Mouse (Mus musculus) kidney, postnatal 36 days (tissue): ENCODE measurements around the gene Tmem229b.
"Not testable (repeated sequence)": the region's sequence is repeated elsewhere in the genome, so short reads cannot be mapped to it uniquely, and the experiment has no call there.

Experiments
- DNase-seq, 2 experiments: peaks; one replicate each; pipeline ENCODE4 v3.0.0; 2021 to 2022; ENCODE audit warnings: mixed read lengths in 2 of 2

Tmem229b gene

DNA sequence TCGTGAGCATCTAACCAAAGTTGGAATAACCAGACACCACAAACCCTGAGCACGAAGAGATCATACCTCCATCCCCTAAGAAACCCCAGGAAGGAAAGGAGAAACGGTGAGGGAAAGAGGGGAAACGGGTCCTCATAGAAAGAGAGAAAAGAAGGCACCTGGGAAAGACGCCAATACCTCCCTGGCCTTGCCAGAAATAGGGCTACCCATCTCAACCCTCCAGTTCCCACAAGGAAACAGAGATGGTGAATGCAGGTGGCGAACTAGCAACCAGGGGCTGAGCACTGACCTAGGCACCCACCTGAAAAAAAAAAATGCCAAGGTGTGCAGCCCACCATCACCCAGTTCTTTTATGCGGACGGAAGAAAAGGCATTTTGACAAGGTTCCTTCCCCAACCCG, 1.4 kb downstream of the Tmem229b start:
- no peak for DNase-seq

DNA sequence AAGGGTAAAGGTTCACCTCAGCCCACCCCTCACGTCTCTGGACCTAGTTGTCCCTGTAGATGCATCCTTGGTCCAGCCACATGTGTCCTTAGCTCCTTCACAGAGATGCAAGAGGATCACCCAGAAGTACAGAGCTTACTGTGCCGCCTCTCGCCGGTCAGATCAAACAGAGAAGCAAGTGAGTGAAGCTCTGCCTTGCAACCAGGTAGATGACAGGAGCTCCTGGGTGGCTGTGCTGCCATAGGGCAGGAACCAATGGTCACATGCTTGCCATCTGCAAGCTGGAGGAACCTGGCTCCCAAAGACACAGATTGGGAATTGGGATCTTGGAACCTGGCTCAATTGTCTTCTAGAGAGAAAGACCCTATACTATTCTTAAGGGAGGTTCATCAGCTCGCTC, 2.0 kb downstream of the Tmem229b start:
- no peak for DNase-seq

DNA sequence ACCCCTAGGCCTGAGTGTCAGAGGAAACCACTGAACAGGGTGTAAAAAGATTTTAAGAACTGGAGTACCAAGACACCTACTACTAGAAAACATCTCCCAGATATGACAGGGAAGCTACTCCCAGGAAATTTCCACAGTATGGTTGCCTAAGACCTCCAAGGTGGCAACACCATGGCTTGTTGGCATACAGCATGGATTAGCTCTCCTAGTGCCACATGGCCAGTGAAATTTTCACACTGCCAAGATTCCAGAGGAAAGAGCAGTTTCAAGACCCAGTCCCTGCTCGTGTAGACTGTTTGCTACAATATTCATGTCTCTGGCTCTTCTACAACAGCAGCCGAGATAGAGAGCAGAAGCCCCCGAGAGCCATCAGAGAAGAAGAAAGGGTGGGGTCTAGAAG, 4.4 kb downstream of the Tmem229b start:
- DNase-seq = no peak

DNA sequence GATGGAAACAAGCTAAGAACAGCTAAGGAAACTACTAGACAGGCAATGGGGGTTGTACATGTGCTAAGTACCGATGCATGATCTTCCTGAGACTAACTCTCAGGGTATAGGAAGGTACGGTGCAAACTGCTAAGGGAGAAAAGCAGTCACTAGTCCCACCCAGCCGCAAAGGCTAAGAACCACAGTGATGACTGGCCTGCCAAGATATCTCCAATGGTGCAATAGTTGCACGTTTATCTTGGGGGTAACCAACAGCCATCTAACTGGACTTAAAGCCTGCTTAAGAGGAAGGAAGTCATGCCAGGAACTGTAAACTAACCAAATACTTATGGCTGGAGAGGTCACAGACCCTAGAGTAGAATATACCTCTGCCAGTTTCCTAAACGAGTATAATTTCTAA, 5.0 kb downstream of the Tmem229b start:
- DNase-seq = no peak

DNA sequence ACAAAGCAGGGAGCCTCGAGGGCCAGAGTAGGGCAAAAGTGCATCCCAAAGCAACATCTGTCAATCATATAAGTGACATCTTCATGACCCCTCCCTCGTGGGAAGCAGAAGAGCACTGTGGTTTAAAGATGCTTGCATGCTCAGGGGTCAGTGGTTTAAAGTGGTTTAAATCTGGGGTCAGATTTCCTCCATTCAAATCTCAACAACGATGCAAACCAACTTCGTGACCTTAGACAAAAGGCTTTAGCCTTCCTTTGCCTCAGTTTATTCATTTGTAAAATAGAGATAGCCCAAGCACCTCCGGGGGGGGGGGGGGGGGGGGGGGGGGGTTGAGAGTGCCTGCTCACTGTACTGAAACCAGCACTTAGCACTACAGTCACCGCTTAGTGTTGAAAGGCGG, 10.7 kb downstream of the Tmem229b start:
- no peak for DNase-seq

DNA sequence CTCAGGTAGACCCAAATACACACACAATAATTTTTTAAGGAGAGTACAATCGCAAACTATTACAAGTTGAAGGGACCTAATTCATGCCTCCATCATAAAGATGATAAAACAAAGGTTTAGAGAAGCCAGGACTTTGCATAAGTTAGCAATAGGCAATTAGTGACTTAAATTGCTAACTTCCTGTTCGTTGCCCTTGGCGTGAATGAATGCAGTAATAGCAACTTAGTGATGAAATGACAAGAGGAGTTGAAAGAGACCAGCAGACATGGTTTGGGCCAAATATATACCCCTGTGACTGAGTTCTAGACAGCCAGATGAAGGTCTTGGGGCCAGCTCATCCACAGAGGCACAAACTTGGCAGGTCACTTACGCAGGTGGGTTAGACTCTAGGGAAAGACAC, 11.2 kb downstream of the Tmem229b start:
- DNase-seq = no peak

DNA sequence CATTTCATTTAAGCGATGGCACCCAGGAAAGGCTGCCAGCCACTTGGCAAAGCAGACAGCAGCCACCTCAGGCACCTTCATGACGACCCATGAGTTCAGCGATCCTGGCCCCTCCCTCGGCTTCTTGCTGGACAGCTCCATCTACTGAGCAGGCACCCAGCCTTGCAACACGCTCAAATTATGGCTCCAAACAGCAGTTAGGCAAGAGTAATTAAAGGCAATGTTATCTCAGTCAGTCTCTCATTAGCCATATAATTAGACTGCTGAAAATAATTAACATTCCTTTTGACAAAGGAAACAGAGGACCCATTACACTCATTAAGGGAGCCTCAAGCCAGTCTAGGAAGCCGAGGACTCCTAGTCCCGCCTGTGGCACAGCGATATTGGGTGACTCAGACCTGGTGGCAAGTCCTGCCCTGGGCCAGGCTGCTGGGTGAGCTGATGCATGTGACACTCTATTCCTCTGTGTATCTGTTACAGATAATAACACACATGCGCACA, 19.8 kb downstream of the Tmem229b start:
- DNase-seq = peak; percentile 15 to 29

DNA sequence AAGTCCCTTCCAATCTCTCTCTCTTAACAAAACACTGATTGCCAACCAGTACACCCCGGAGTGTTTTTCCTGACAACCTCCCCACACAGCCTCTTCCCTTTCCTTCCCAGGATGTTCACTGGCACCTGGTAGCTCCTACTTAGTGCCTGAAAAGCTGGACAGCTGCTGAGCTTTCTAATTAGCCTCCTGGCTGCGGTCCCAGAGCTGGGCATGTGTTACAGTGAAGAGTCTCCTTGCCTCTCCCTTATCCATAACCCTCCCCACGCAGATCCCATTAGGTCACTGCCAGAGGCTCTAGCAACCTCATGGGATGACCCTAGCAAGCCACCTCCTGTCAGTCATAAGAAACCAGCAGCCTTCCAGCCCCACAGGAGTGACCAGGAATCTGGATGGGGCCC, 23.4 kb downstream of the Tmem229b start:
- DNase-seq = peak; percentile 82

DNA sequence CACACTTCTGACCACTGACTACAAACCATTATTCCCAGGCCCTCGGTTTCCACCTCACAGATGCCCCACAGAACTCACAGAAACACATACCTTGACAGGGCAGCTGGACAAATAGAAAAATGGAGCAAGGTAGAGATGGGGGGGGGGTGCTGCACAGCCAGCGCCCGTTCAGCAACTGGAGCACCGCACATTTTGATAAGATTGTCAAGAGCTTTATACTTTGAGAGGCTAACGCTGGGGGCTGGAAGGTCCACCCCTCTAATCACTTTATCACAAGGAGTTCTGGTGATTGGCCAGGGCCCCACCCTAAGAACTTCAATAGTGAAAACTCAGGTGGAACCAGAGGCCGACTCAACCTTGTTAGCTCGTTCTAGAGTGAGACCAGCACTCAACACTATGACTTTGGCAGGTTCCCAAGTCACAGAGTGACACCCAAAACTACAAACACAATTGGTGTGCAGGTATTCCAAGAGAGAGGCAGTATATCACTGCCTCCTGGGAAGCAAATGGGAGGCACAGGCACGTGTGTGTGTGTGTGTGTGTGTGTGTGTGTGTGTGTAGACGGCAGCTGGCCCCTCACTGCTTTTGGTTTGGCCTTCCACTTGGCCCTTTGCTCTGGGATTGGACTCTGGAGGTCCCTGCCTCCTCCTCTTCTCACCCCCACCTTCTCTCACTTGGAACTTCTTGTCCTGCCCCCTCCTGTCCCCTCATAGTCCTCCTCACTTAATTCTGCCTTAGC, 24.0 kb downstream of the Tmem229b start:
- DNase-seq = no peak

DNA sequence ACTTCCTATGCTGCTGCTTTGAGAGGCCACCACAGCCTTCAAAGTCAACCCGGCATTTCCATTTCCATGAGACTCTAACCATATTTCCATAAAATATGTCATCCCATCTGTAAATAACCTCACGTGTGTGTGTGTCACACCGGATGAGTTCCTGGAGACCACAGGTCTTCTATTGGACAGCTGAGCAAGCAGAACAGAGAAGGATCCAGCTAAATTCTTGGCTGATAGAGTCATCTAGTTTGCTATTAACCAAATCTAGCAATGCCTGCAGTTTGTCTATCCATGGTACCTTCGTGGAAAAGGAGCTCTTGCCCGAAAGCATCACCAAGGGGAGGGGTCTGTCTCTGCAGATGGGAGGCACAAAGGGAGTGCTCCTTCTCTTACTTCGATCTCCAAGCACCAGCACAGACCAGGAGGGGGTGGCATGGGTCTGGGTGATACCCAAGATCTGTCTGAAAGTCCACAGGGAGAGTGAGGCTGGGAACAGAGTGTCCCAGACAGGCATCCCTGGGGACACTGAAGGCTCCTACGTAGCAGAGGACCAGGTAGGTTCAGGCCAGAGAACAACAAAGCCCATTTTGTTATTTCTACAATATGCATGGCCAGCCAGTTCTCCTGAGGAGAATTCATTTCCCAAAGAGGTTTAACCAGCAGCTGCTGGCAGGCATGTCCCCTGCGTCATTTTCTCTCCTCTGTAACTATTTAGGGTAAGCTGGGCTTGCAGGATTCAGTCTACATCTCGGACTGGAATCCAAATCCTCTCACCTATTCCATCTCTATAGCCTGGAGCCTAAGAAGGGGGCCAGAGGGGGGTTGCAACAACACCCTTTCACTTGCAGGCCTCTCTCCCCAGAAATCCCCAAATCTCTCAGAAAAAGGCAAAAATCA, 25.2 kb downstream of the Tmem229b start:
- DNase-seq = peak; percentile 41 to 57

DNA sequence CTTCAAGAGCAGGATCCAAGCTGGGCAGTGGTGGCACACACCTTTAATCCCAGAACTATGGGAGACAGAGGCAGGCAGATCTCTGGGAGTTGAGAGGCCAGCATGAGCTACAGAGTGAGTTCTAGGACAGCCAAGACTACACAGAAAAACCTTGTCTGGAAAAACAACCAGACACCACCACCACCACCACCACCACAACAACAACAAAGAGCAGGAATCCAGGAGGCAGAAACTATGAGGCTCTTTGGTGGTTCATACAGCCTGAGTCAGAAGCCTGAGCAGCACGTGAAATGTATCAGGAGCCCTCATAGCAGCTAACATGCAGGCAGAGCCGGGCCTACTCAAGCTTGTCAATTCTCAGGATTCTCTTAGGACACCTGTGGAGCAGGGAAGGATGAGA, 26.3 kb downstream of the Tmem229b start:
- no peak for DNase-seq

DNA sequence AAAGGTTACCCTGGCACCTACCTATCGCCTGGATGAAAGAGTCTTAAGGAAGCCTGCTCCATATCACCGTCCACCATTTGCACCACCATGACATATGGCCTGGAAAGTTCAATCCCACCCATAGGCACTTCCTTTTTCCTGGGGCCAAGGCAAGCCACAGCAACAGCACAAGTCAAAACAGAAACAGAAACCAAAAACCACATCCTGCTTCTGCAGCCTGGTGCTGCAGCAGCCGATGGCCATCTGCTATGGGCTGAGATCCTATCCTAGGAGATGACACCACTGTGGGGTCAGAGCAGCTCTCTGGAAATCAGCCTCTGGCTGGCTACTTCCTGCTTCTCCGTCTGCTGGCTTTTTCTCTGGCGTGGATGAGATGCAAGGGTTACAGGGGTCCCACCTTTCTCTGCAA, 26.7 kb downstream of the Tmem229b start:
- DNase-seq = peak; percentile 56 to 61

DNA sequence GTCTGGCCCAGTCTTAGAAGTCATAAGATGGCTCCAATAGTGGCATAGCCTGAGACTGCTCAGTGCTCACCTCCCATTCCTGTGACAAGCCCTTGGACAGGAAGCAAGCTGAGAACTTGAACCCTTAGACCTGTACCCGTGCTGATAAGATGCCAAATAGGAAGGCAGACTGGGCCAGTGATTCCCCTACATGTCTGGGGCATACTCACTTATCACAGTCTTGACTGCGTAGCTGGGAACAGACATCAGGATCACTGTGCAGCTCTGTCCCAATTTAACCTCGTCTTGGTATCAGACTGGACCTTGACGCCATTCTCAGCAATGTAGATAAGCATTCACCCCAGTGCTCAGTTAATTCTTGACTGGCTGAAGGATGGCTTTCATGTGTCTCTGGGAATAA, 29.9 kb downstream of the Tmem229b start:
- DNase-seq = no peak

DNA sequence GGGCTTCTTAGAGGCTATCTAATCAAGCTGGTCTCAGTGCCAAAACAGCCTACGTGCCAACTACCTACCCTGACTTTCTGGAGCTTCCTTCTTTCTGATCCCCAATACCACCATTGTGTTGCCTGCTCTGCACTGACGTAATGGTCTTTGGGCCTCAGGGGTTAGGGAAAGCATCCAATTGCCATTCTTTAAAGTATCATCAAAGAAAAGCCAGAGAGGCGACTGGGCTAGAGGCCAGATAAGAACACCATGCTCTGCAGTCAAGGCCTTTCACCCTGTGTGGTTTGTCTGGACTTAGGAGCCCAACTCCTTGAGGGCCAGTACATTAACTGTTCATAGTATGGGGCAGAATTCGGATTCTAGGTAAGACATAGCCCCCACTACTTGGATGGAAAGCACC, 30.3 kb downstream of the Tmem229b start:
- no peak for DNase-seq

DNA sequence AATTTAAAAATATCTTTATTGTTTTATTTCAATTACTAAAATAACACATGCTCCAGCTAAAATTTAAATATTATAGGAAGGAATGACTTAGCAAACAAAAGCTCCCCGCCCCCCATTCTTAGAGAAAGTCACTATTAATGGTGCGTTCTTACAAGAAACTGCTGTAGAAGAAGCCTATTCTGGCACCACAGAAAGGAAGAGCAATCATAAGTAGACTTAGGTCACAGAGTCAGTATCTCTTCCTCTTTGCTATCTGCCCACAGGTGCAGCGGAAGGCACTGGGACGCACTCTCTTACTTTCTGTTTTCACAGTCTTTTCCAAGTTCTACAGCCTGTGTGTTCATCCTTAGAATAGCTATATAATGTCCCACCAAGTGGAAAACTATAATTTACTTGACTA, 31.6 kb downstream of the Tmem229b start:
- DNase-seq = no peak

DNA sequence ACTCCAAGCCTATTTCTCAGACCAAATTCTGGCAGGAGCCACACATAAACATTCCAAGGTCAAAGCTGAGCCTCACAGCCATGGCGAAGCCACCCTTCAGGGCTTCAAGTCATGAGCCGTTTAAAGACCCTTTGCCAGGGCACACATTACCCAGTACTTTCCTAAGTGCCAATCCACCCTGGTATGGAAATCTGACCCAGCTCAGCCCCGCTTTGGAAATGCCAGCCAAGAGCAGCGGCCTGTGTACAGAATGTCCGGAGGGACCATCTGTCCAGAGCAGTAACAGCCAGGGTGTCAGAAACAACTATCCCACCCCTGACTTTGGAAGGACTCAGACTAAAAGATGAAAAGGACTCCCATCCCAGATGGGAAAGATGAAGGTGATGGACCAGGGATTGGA, 32.7 kb downstream of the Tmem229b start:
- DNase-seq = no peak

DNA sequence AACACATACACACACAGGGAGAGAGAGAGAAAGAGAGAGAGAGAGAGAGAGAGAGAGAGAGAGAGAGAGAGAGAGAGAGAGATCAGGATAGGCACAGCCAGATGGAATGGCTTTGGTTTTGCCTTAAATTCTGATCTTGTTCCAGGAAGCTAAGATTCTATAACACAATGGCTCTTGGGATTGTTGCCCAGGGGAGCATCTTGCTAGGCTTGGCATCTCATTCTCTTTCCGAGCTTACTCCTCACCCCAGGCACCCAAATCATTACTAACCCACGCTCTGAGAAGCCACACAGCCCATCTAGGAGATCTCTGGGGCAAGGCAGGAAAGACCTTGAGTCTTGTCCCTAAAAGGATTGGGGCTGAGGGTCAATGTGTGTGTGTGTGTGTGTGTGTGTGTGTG, 33.6 kb downstream of the Tmem229b start:
- DNase-seq = no peak

DNA sequence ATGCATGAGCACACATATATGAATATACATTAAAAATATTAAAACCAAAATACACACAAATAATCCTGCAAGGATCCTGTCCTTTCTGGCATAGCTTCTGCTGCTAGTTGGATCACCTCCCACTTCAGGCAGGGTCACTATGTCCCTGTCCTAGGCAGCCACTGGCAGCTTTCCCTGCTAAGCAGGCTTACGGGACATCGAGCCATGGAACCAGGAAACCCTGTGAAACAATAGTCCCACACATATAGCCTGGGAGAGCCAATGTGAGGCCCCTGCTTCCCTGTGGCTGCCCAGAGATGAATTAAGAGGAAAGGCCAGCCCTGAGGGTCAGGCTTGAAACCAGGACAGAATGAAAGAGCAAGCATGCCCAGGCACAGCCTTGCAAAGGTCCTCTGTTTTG, 35.8 kb downstream of the Tmem229b start:
- DNase-seq = peak in 1 of 2 experiments; percentile 12

DNA sequence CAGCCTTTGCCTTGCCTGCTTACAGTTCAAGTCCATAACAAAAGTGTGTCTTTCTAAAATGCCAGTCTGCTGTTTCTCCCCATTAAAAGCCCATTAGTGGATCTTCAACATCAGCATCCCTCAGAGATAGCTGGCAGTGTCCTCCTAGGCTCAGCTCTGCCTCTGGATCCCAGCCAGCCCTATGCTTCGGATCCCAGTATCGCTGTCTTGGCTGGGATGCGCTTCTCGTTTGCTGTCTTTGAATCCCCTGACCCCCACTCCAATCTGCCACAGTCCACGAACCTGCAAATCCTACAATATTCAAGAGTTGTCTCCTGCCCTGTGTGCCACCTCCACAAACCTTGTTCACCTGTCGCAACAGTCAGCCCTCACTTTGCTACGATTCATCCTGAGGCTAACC, 36.7 kb downstream of the Tmem229b start:
- no peak for DNase-seq

DNA sequence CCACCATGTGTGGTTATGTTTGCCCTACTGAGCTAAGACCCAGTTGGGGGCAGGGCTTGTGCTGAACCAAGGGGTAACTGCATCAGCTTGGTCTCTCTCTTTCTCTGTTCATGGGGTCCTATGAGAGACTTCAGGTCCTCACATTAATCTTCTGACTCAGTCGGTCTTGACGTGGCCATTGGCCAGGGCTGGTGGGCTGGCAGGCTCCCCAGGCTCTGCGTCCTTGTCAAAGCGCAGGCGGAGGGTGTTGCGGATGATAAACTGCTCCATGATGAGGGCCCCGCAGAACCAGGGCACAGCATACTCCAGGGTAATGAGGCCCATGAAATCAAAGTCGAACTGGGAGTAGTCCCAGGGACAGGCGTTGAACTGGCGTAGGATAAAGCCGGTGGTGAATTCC, 42.9 kb downstream of the Tmem229b start:
- not testable (repeated sequence) for DNase-seq

DNA sequence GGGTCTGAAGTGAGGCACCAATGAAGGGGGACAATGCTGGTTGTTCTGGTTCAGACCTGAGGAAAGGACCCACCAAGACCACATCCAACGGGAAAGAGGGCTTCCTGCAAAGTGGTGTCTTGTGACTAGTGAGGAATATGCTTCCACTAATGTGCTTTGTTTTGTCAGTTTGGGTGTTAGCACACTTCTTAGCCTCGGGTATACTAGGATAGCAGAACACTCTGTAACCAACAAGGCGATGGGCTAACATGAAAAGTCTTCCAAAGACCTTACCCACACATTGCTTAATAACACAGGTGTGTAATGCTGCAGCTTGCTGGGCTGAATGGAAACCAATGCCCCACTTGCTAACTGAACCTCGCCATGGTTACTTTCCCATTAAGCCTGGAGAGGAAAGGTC, 51.0 kb downstream of the Tmem229b start:
- no peak for DNase-seq

DNA sequence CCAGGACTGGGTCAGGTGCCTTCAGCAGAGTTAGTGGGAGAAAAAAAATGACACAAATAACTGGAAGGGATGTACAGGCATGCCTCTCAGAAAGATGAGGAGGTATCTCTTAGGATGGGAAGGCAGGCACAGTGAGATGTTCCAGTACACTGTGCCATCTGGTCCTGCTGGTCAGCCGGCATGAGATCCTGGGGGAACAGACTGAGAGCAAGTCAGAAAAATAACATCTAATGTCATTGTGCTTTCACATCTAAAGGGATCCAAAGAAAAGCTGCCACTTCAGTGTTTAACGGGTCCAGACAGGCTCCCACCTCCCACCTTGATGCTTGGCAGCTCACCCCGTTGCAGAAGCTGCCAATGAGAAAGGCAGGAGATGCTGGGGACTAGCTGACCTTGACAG, 54.9 kb downstream of the Tmem229b start:
- no peak for DNase-seq

DNA sequence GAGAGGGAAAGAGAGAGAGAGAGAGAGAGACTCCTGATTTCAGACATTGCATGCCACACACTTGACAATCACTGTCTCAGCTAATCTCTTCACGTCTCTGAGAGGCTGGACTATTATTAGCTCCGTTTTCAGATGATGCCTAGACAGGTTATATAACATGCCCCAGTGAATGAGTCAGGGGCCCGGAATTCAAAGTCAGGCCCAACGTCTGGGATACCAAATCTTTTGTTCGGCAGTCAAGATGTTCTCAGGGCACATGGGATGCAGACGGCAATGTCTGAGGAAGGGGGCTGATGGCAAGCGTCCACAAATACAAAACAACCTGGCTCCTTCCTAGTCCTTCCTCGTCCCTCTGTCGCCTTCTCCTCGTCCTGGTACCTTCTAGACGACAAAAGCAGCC, 55.4 kb downstream of the Tmem229b start:
- DNase-seq = no peak

DNA sequence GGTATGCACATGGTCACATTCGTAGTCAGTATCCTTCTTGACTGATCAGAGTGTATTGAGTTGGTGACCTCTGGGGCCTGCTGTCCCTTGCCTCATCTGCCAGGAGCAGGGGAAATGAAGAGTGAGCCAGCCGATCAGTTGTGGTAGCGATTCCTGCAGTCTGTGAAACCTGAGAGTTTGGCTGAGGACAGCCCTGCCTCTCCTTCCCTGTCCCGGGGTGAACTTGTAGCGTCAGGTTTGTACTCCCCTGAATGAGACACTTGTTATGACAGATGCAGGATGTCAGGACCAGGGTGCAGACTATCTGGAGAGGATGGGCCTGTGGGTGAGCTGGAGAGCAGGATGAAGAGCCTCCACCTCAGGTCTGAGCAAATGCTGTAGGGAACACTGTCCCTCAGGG, 59.8 kb downstream of the Tmem229b start:
- DNase-seq = no peak
